Mouse (Mus musculus): Measurements from ENCODE around the gene Sppl2a. TPM values are rescaled to one million over a fixed set of nuclear protein-coding genes. Genes with fewer than 3 reads are reported as not detected.
"Not testable (repeated sequence)": the region's sequence is repeated elsewhere in the genome, so short reads cannot be mapped to it uniquely, and the experiment has no call there.

Sppl2a gene
- polyA plus RNA-seq, 1 experiment: 22.3 TPM

DNA sequence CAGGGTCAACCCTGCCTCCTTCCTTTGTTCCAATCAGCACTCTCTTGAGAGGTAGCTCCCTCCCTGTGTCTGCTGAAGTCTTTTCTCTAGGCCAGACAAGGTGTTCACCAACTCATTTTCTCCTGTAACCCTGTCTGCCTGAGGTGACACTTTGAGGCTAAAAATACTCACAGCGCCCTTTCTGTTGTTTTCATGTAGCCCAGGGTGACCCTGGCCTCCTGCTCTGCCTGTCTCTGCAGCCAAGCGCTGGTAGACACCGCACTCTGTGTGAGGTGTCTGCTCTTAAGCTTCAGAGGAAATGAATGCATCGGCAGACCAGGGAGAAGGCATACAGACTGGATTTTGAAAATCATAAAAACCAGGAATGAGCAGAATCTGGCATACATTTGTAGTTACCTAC is 18.9 kb downstream of the Sppl2a start:
- Histone ChIP-seq H3K27ac (ENCODE audit: insufficient read depth, low read length) (no peak overlapping the region), H3K4me3 (ENCODE audit: insufficient read depth, low read length) (no peak overlapping the region), H3K4me1 (ENCODE audit: control insufficient read depth, insufficient read depth, low read length) (no peaks in the 10 kb centered on the region)
- TF ChIP-seq POLR2A (IDR thresholded peaks at IDR 0.05; ENCODE audit: extremely low read depth, insufficient read depth, low read length) (no peak), CTCF (IDR thresholded peaks at IDR 0.05; ENCODE audit: extremely low read depth, insufficient read depth, low read length) (no peak)

DNA sequence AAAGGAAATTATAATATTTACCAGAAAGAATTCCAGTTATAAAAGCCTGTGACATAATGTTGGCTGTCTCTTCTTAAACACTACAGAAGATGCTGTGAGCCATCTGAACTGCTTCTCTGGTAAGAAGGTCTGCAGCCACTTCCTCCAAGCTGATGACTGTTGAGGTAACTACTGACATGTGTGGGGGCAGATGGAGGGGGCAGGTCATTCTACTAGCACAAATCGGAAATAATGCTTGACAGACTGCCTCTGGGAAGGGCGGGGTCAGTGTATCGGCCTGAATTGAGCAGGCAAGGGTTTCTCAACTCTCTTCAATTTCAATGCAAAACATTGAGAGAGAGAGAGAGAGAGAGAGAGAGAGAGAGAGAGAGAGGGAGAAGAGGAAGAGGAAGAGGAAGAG is 28.9 kb downstream of the Sppl2a start:
- Histone ChIP-seq H3K4me1 (ENCODE audit: control insufficient read depth, insufficient read depth, low read length) (no peaks in the 10 kb centered on the region), H3K4me3 (ENCODE audit: insufficient read depth, low read length) (no peak overlapping the region)
- TF ChIP-seq CTCF (IDR thresholded peaks at IDR 0.05; ENCODE audit: extremely low read depth, insufficient read depth, low read length) (no peak), POLR2A (IDR thresholded peaks at IDR 0.05; ENCODE audit: extremely low read depth, insufficient read depth, low read length) (no peak)

DNA sequence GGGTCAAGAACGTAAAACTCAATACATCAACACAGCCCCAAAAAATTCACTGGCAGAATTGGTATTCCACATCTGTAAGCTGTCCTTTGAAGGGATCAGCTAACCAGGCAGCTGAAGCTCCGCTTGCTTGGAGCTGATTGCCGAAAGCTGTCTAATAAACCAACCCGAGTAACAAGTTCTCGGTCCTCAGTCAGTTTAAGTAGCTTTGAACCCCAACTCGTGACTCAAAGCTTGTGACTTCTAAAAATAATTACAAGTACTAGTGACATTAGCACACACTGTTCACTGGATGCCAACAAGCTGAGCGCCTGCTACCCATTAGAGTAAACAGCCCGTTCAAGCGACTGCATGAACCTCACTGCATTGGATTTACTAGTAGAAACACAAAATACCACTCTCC is 35.5 kb downstream of the Sppl2a start:
- no peak overlapping the region for H3K27ac ChIP-seq (ENCODE audit: insufficient read depth, low read length)
- H3K4me3 ChIP-seq (ENCODE audit: insufficient read depth, low read length): no peak overlapping the region
- no peaks in the 10 kb centered on the region for H3K4me1 ChIP-seq (ENCODE audit: control insufficient read depth, insufficient read depth, low read length)
- TF ChIP-seq CTCF (IDR thresholded peaks at IDR 0.05; ENCODE audit: extremely low read depth, insufficient read depth, low read length) (no peak), POLR2A (IDR thresholded peaks at IDR 0.05; ENCODE audit: extremely low read depth, insufficient read depth, low read length) (no peak)

More for the DNA sequence above, 28.9 kb downstream of the Sppl2a start:
- no peak overlapping the region for H3K27ac ChIP-seq (ENCODE audit: insufficient read depth, low read length)

DNA sequence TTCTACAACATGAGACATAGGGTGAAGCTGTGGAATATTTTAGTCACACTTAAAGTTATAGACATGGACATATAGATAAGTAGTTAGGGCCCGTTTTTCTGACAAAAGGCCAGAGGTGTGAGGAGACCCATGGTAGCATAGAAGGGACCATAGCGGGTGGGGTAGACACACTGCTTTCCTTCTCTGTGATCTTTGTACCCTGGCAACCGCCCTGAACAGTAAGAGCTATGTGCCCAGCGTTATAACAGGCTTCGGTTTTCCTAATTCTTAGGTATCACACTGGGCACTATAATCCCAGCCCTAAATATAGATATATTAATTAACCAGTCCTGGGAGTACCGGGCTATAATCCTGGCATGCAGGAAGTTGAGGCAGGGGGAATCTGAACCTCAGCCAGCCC is 36.1 kb downstream of the Sppl2a start:
- no peak for TF ChIP-seq CTCF (IDR thresholded peaks at IDR 0.05; ENCODE audit: extremely low read depth, insufficient read depth, low read length)
- TF ChIP-seq POLR2A (IDR thresholded peaks at IDR 0.05; ENCODE audit: extremely low read depth, insufficient read depth, low read length): no peak
- no peak overlapping the region for H3K4me3 ChIP-seq (ENCODE audit: insufficient read depth, low read length)
- H3K4me1 ChIP-seq (ENCODE audit: control insufficient read depth, insufficient read depth, low read length): no peaks in the 10 kb centered on the region
- no peak overlapping the region for H3K27ac ChIP-seq (ENCODE audit: insufficient read depth, low read length)

DNA sequence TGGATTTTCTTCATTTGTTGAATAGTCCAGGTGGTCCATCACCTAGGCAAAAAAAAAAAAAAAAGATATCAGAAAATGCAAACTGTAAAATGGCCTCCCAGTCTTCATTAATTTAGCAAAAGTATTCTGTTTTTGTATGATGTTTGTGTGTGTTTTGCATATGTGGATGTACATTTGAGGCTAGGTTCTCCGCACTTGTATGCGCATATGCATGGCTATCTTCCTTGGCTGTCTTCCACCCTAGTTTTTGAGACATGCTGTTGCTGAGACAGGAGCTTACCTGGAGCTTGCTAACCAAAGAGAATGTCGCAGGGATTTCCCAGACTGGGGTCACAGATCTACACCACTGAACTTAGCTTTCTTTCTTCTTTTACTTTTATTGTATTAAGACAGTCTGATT is 38.8 kb downstream of the Sppl2a start:
- no peak for TF ChIP-seq CTCF (IDR thresholded peaks at IDR 0.05; ENCODE audit: extremely low read depth, insufficient read depth, low read length)
- no peak for TF ChIP-seq POLR2A (IDR thresholded peaks at IDR 0.05; ENCODE audit: extremely low read depth, insufficient read depth, low read length)
- H3K4me1 ChIP-seq (ENCODE audit: control insufficient read depth, insufficient read depth, low read length): no peaks in the 10 kb centered on the region
- no peak overlapping the region for H3K27ac ChIP-seq (ENCODE audit: insufficient read depth, low read length)
- no peak overlapping the region for H3K4me3 ChIP-seq (ENCODE audit: insufficient read depth, low read length)

DNA sequence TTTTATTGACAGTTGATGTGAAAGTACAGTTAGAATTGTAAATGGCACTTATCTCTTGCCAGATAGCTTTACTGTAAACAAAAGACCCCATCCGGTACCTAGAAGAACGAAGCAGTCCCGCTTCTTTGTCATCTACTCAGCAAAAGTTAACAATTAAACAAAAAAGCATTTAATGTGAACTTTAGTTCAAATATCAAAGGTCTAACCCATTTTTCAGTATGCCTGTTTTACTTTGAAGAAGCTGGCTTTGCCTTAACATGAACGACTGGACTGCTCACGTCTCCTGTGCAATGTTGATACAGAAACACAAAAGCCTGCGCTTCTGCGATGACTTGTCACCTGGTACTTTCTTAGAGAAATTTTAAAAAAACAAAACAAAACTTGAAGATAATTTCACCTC is 40.7 kb downstream of the Sppl2a start:
- Histone ChIP-seq H3K4me1 (ENCODE audit: control insufficient read depth, insufficient read depth, low read length) (no peaks in the 10 kb centered on the region), H3K27ac (ENCODE audit: insufficient read depth, low read length) (no peak overlapping the region)
- TF ChIP-seq CTCF (IDR thresholded peaks at IDR 0.05; ENCODE audit: extremely low read depth, insufficient read depth, low read length) (no peak), POLR2A (IDR thresholded peaks at IDR 0.05; ENCODE audit: extremely low read depth, insufficient read depth, low read length) (no peak)

DNA sequence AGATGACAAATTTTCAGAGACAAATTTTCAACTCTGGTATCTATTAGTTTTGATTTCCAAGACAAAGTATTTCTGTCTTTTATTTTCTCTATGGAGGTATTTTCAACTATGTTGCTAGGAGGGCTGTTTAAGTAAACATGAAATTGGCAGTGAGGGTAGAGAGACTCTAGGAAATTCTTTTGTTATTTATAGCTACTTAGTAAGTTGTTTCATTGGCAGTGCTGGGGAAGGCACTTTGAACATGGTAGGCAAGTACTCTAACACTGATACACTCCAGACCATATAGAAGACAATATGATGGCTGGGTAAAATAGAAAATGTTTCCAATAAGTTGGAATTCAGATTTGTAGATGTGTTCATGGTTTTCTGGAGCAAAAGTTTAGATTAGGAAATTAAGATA is 41.3 kb downstream of the Sppl2a start:
- Histone ChIP-seq H3K27ac (ENCODE audit: insufficient read depth, low read length) (no peak overlapping the region), H3K4me3 (ENCODE audit: insufficient read depth, low read length) (no peak overlapping the region), H3K4me1 (ENCODE audit: control insufficient read depth, insufficient read depth, low read length) (no peaks in the 10 kb centered on the region)
- TF ChIP-seq CTCF (IDR thresholded peaks at IDR 0.05; ENCODE audit: extremely low read depth, insufficient read depth, low read length) (no peak), POLR2A (IDR thresholded peaks at IDR 0.05; ENCODE audit: extremely low read depth, insufficient read depth, low read length) (no peak)

More for the DNA sequence above, 40.7 kb downstream of the Sppl2a start:
- no peak overlapping the region for H3K4me3 ChIP-seq (ENCODE audit: insufficient read depth, low read length)

DNA sequence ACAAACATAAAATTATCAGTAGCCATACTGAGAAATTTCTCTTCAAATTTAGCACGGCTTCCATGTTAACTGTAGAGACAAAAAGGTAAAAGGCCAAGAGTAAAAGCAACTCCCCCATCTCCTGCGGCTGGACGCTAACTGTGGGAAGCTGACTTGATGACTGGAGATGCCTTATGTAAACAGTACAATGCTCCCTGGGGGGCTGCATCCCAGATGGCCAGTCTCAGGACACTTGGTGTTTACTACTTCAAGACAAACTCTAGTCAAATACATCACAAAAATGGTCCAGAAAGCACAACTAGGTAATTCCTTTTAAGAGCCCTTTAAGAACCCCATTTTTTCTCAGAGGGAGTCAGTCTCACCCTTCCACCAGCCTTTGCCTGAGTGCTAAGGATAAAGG is 45.9 kb downstream of the Sppl2a start:
- no peak overlapping the region for H3K4me3 ChIP-seq (ENCODE audit: insufficient read depth, low read length)
- H3K27ac ChIP-seq (ENCODE audit: insufficient read depth, low read length): no peak overlapping the region
- H3K4me1 ChIP-seq (ENCODE audit: control insufficient read depth, insufficient read depth, low read length): no peaks in the 10 kb centered on the region
- TF ChIP-seq POLR2A (IDR thresholded peaks at IDR 0.05; ENCODE audit: extremely low read depth, insufficient read depth, low read length) (no peak), CTCF (IDR thresholded peaks at IDR 0.05; ENCODE audit: extremely low read depth, insufficient read depth, low read length) (no peak)

DNA sequence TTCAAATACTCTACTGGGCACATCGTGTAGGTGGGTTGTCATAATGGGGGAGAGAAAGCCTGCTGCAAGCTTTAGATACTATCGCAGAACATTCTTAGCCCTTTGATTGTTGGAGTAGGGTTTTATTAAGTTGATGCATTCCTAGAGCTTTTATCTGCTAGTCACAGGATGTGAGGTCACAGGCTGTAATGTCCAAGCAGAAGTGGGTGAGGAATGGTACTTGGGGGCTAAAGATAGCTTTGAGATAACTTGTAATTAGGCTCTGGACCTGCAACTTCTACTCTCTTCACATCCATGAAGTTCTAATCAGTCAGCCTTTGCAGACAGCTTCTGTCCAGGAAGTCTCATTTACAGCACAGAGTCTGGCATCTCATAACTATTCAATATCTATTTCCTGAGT is 47.2 kb downstream of the Sppl2a start:
- H3K27ac ChIP-seq (ENCODE audit: insufficient read depth, low read length): no peak overlapping the region
- H3K4me1 ChIP-seq (ENCODE audit: control insufficient read depth, insufficient read depth, low read length): no peaks in the 10 kb centered on the region
- TF ChIP-seq POLR2A (IDR thresholded peaks at IDR 0.05; ENCODE audit: extremely low read depth, insufficient read depth, low read length) (no peak), CTCF (IDR thresholded peaks at IDR 0.05; ENCODE audit: extremely low read depth, insufficient read depth, low read length) (no peak)
- H3K4me3 ChIP-seq (ENCODE audit: insufficient read depth, low read length): no peak overlapping the region

DNA sequence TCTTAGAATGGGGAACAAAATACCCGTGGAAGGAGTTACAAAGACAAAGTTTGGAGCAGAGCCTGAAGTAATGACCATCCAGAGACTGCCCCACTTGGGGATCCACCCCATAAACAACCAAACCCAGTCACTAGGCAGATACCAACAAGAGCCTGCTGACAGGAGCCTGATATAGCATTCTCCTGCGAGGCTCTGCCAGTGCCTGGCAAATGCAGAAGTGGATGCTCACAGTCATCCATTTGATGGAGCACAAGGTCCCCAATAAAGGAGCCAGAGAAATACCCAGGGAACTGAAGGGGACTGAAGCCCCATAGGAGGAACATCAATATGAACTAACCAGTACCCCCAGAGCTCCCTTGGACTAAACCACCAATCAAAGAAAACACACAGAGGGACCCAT is 50.3 kb downstream of the Sppl2a start:
- H3K4me1 ChIP-seq (ENCODE audit: control insufficient read depth, insufficient read depth, low read length); H3K4me3 ChIP-seq (ENCODE audit: insufficient read depth, low read length); H3K27ac ChIP-seq (ENCODE audit: insufficient read depth, low read length): not testable (repeated sequence)

DNA sequence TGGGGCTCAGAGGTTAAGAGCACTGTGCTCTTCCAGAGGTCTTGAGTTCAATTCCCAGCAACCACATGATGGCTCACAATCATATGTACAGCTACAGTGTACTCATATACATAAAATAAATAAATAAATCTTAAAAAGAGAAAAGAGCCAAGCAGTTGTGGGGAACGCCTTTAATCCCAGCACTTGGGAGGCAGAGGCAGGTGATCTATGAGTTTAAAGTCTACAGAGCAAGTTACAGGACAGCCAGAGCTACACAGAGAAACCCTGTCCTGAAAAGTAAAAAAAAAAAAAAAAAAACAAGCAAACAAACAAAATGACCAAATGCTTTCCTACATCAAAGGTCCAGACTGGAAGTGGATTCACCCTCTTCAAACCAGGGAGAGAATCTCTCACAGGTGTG is 55.0 kb downstream of the Sppl2a start:
- TF ChIP-seq POLR2A (IDR thresholded peaks at IDR 0.05; ENCODE audit: extremely low read depth, insufficient read depth, low read length) (no peak), CTCF (IDR thresholded peaks at IDR 0.05; ENCODE audit: extremely low read depth, insufficient read depth, low read length) (no peak)
- peaks cover 2% of the 10 kb centered on the region; the same call in 1 of the 2 replicates for H3K4me1 ChIP-seq (ENCODE audit: control insufficient read depth, insufficient read depth, low read length)
- H3K4me3 ChIP-seq (ENCODE audit: insufficient read depth, low read length): no peak overlapping the region
- H3K27ac ChIP-seq (ENCODE audit: insufficient read depth, low read length): no peak overlapping the region
